Mouse (Mus musculus) bone marrow macrophage, adult 2 months (primary cell): ENCODE data around the gene Adamts7.

ENCODE experiments used
- CTCF ChIP-seq: IDR thresholded peaks from 2 replicates; pipeline ENCODE4 v1.5.1; 2012; ENCODE audit warnings: low read depth, mild to moderate bottlenecking, low read length, moderate library complexity
- POLR2A ChIP-seq: IDR thresholded peaks from 2 replicates; pipeline ENCODE4 v1.6.1; 2012; ENCODE audit warnings: mild to moderate bottlenecking, low read depth, low read length, borderline replicate concordance

DNA sequence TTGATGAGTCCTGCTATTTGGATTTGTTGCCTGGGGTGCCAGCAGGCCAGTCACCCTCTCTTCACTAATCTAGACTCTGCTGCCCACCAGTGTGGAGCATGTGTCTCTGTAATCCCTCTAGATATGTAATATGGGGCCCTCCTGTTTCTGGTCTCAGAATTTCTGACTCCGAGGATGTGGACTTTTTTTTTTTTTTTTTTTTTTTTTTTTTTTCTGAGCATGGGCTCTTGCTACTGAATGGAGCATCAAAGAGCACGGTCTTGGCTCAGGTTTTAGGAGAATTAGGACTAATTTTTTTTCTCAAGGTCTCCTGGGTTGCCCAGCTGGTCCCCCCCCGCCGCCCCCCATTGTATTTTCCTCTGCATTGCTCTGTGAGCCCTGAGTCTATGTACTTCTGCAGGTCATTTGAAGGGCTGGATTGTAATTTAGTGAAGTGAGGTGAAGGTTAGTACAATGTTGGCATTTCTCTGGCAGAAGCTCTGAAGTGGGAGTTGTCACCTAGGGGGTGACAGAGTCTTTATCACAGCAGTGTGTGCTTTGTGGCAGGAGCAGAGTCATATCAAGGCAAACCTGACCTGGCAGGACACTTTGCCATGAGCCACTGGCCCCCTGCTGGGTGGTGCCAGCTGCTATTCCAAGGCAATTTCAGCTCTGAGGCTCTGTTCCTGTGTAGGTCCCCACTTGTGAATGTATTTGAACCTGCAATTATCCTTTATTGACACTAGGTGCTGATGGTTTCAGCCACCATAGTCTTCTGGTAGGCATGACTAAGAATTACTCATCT, 2.0 kb downstream of the Adamts7 start:
- TF ChIP-seq POLR2A (no peak), CTCF (no peak)
